Mouse (Mus musculus) small intestine, adult 2 months (tissue): Measurements from ENCODE around the gene Ehhadh. TPM values are rescaled to one million over a fixed set of nuclear protein-coding genes. Genes with fewer than 3 reads are reported as not detected.

Source experiments
- H3K27ac ChIP-seq: fragments of 200-500 bp; 2 replicates; pipeline ENCODE4 v1.5.1; 2012; ENCODE audit warnings: low read depth, low read length, control low read depth, inconsistent platforms; ENCODE audit not compliant: insufficient read depth
- H3K27me3 ChIP-seq: fragments of 200-500 bp; 2 replicates; pipeline ENCODE4 v1.6.1; 2012; ENCODE audit warnings: mild to moderate bottlenecking, moderate library complexity, low read length, inconsistent platforms; ENCODE audit not compliant: control insufficient read depth, insufficient read depth
- H3K36me3 ChIP-seq: fragments of 200-500 bp; 2 replicates; pipeline ENCODE4 v1.6.1; 2012; ENCODE audit warnings: mild to moderate bottlenecking, low read length, control low read depth, inconsistent platforms; ENCODE audit not compliant: control insufficient read depth, insufficient read depth
- H3K4me1 ChIP-seq: fragments of 200-500 bp; 2 replicates; pipeline ENCODE4 v1.6.1; 2012; ENCODE audit warnings: low read length, inconsistent platforms, mixed read lengths; ENCODE audit not compliant: control insufficient read depth, insufficient read depth, insufficient read length
- H3K4me3 ChIP-seq: fragments of 200-500 bp; 2 replicates; pipeline ENCODE4 v1.5.1; 2012; ENCODE audit warnings: low read depth, mild to moderate bottlenecking, control low read depth, inconsistent platforms, low read length, moderate library complexity
- CTCF ChIP-seq: fragments of 200-500 bp; IDR thresholded peaks from 2 replicates; pipeline ENCODE4 v1.5.1; 2012; ENCODE audit warnings: low read depth, mild to moderate bottlenecking, control low read depth, inconsistent platforms, low read length, moderate library complexity, mixed read lengths; ENCODE audit not compliant: insufficient replicate concordance, insufficient read length; ENCODE audit errors: extremely low read depth
- POLR2A ChIP-seq: fragments of 200-500 bp; IDR thresholded peaks from 2 replicates; pipeline ENCODE4 v1.6.1; 2012; ENCODE audit warnings: low read depth, mild to moderate bottlenecking, control low read depth, inconsistent platforms, low read length, moderate library complexity
- WGBS: fragments of 180-500 bp; shearing (Covaris S2); methylation state at CpG from one replicate; pipeline ENCODE4 v1.1.7; 2018; 5-methylcytosine and 5-hydroxymethylcytosine counted together
- polyA plus RNA-seq: library from polyadenylated mRNA; depleted of rRNA; stranded (reverse); fragments of >200 nt; gene quantifications from 2 replicates; pipeline ENCODE4 v1.2.3, GENCODE M21; 2012

The Ehhadh gene
- polyA plus RNA-seq, 1 experiment = 21.1 TPM

- 84% methylated on average over 5 of the region's 5 CpGs for WGBS
- no peak overlapping the region for H3K4me3 ChIP-seq
- H3K27me3 ChIP-seq = no peaks in the 10 kb centered on the region
- TF ChIP-seq POLR2A = no peak
- peak; percentile 27; the same call in 1 of the 2 replicates for TF ChIP-seq CTCF
- H3K36me3 ChIP-seq = peaks cover 35% of the 10 kb centered on the region
- no peaks in the 10 kb centered on the region for H3K4me1 ChIP-seq
- no peak overlapping the region for H3K27ac ChIP-seq
These were observed 17.9 kb downstream of the Ehhadh start for GRCm38 (mm10) chr16:21769667-21770066.

GRCm38 (mm10) chr16:21768255-21768654 is 19.4 kb downstream of the Ehhadh start:
- H3K4me3 ChIP-seq = no peak overlapping the region
- TF ChIP-seq POLR2A (no peak), CTCF (no peak)
- peaks cover 37% of the 10 kb centered on the region for H3K36me3 ChIP-seq
- no peaks in the 10 kb centered on the region for H3K27me3 ChIP-seq
- H3K27ac ChIP-seq = no peak overlapping the region
- H3K4me1 ChIP-seq = no peaks in the 10 kb centered on the region
- 86% methylated on average over 3 of the region's 3 CpGs for WGBS

GRCm38 (mm10) chr16:21758447-21758846 is 29.2 kb downstream of the Ehhadh start:
- Histone ChIP-seq H3K27me3 (no peaks in the 10 kb centered on the region), H3K27ac (no peak overlapping the region), H3K4me3 (no peak overlapping the region), H3K4me1 (no peaks in the 10 kb centered on the region), H3K36me3 (peaks cover 19% of the 10 kb centered on the region)
- WGBS = 85% methylated on average over 1 of the region's 1 CpGs
- TF ChIP-seq POLR2A (no peak), CTCF (no peak)

GRCm38 (mm10) chr16:21743401-21743800 is 44.2 kb downstream of the Ehhadh start:
- no peak overlapping the region for H3K4me3 ChIP-seq
- H3K4me1 ChIP-seq = no peaks in the 10 kb centered on the region
- no peak for TF ChIP-seq POLR2A
- TF ChIP-seq CTCF = no peak
- H3K36me3 ChIP-seq = no peaks in the 10 kb centered on the region
- H3K27me3 ChIP-seq = no peaks in the 10 kb centered on the region
- WGBS = 92% methylated on average over 6 of the region's 6 CpGs
- no peak overlapping the region for H3K27ac ChIP-seq

- no peak overlapping the region for H3K4me3 ChIP-seq
- no peaks in the 10 kb centered on the region for H3K36me3 ChIP-seq
- no peak overlapping the region for H3K27ac ChIP-seq
- 93% methylated on average over 5 of the region's 5 CpGs for WGBS
- no peak for TF ChIP-seq CTCF
- no peak for TF ChIP-seq POLR2A
- no peaks in the 10 kb centered on the region for H3K4me1 ChIP-seq
- H3K27me3 ChIP-seq = no peaks in the 10 kb centered on the region
These were observed 44.7 kb downstream of the Ehhadh start for GRCm38 (mm10) chr16:21742898-21743297.

- no peaks in the 10 kb centered on the region for H3K27me3 ChIP-seq
- H3K27ac ChIP-seq = no peak overlapping the region
- H3K4me1 ChIP-seq = no peaks in the 10 kb centered on the region
- no peak for TF ChIP-seq POLR2A
- no peak for TF ChIP-seq CTCF
- no peak overlapping the region for H3K4me3 ChIP-seq
- WGBS = 81% methylated on average over 5 of the region's 5 CpGs
- no peaks in the 10 kb centered on the region for H3K36me3 ChIP-seq
These were observed 45.3 kb downstream of the Ehhadh start for GRCm38 (mm10) chr16:21742191-21742870.

- Histone ChIP-seq H3K4me1 (no peaks in the 10 kb centered on the region), H3K36me3 (no peaks in the 10 kb centered on the region), H3K27me3 (no peaks in the 10 kb centered on the region), H3K27ac (no peak overlapping the region), H3K4me3 (no peak overlapping the region)
- 81% methylated on average over 3 of the region's 3 CpGs for WGBS
- no peak for TF ChIP-seq CTCF
- TF ChIP-seq POLR2A = no peak
These were observed 46.1 kb downstream of the Ehhadh start for GRCm38 (mm10) chr16:21741542-21741941.

- TF ChIP-seq CTCF = no peak
- TF ChIP-seq POLR2A = no peak
- H3K4me3 ChIP-seq = no peak overlapping the region
- WGBS = 95% methylated on average over 1 of the region's 1 CpGs
- no peak overlapping the region for H3K27ac ChIP-seq
- no peaks in the 10 kb centered on the region for H3K36me3 ChIP-seq
- no peaks in the 10 kb centered on the region for H3K4me1 ChIP-seq
- H3K27me3 ChIP-seq = no peaks in the 10 kb centered on the region
These were observed 52.0 kb downstream of the Ehhadh start for GRCm38 (mm10) chr16:21735638-21736037.
